Mouse (Mus musculus): Measurements from ENCODE around the gene Eif4e3. TPM values are rescaled to one million over a fixed set of nuclear protein-coding genes. Genes with fewer than 3 reads are reported as not detected.

Gene Eif4e3
- polyA plus RNA-seq, 1 experiment from 2014 or later: 19.5 TPM

DNA sequence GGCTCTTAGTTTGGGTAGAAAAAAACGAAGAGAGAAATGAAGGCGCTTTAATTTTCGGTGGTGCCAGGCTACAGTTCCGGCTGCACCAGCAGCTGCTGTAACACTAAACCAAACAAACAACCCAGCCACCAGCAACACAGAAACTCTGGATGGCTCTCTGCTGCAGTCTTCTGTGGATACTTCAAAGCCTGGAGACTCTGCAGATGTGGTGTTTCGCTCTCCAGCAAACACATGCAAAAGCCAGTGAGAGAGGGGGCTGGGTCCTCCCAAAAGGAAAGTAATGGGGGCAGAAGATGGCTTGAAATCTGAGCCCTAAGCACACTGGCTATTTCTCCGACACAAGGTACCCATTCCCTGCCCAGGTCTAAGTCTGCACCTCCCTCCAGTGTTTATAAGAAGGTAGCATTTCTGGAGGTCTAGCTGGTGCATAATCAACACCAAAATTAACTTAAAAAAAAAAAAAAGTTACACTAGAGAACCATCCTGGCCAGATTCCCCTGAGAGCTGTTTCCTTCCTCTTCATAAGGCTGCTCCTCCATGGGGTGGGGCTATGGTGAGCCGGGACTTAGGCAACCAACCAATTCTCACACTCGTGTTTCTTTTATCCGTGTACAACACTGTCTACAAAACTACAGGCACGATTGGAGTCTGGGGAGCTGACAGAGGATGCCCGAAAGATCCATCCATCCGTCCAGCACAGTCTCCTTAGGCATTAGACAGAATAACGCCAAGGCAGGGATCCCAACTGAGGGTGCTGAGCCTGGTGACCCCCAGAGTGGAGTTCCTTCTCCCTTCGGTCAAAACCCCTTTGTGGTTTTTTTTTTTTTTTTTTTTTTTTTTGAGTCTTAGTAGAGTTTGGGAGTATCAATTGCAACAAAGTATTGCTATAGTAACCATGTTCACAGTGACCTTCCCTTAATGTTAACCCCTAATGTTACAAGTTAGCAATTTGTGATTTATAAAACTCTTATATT lies 55.8 kb downstream of the Eif4e3 start:
- H3K36me3 ChIP-seq (ENCODE audit: control insufficient read depth, insufficient read depth, low read length): no peaks in the 10 kb centered on the region
- H3K4me3 ChIP-seq (ENCODE audit: low read length): no peak overlapping the region
- no peaks in the 10 kb centered on the region for H3K9me3 ChIP-seq (ENCODE audit: control insufficient read depth, low read length)
- H3K27me3 ChIP-seq (ENCODE audit: control insufficient read depth, insufficient read depth, low read length): no peaks in the 10 kb centered on the region
- 17% methylated on average over 14 of the region's 14 CpGs for WGBS
- no peak overlapping the region for H3K9ac ChIP-seq (ENCODE audit: low read depth, low read length)
- 0 out of 2 replicates have a peak overlapping the region, but pooled peaks have one; percentile 26 for H3K27ac ChIP-seq (ENCODE audit: low read depth, low read length)
- peaks cover 8% of the 10 kb centered on the region; the same call in 1 of the 2 replicates for H3K4me1 ChIP-seq (ENCODE audit: control insufficient read depth, insufficient read depth, low read length)
- peak; percentile 55 for ATAC-seq (ENCODE audit: low FRiP score, low TSS enrichment)
- peak overlapping the region; percentile 31 for H3K4me2 ChIP-seq (replicated peaks; ENCODE audit: low read depth, low read length)

DNA sequence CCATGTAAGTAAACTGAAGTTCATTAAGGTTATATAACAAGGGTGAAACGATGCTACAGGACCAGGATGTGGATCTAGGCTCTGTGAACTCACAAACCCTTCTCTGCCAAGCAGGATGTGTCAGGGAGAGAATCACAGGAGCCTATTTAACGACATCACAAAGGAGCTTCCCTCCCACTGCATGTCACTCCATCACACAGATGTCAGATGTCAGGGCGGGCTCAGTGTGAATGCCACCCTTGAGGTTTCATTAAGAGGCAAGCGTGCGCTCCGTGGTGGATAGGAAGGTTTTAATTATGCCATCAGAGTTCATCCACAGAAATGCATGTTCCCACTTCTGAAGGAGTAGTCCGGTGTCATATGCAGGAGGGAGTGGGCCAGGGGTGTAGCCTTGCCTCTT lies 60.5 kb downstream of the Eif4e3 start:
- Histone ChIP-seq H3K27ac (ENCODE audit: low read depth, low read length) (no peak overlapping the region), H3K36me3 (ENCODE audit: control insufficient read depth, insufficient read depth, low read length) (no peaks in the 10 kb centered on the region), H3K4me2 (replicated peaks; ENCODE audit: low read depth, low read length) (no peak overlapping the region), H3K4me3 (ENCODE audit: low read length) (no peak overlapping the region), H3K9ac (ENCODE audit: low read depth, low read length) (no peak overlapping the region), H3K9me3 (ENCODE audit: control insufficient read depth, low read length) (no peaks in the 10 kb centered on the region), H3K4me1 (ENCODE audit: control insufficient read depth, insufficient read depth, low read length) (no peaks in the 10 kb centered on the region), H3K27me3 (ENCODE audit: control insufficient read depth, insufficient read depth, low read length) (no peaks in the 10 kb centered on the region)
- no peak for ATAC-seq (ENCODE audit: low FRiP score, low TSS enrichment)
- 81% methylated on average over 7 of the region's 7 CpGs for WGBS

- H3K27ac ChIP-seq (ENCODE audit: low read depth, low read length): no peak overlapping the region
- H3K4me2 ChIP-seq (replicated peaks; ENCODE audit: low read depth, low read length): no peak overlapping the region
- H3K4me1 ChIP-seq (ENCODE audit: control insufficient read depth, insufficient read depth, low read length): no peaks in the 10 kb centered on the region
- no peak for ATAC-seq (ENCODE audit: low FRiP score, low TSS enrichment)
- no peaks in the 10 kb centered on the region for H3K27me3 ChIP-seq (ENCODE audit: control insufficient read depth, insufficient read depth, low read length)
- H3K36me3 ChIP-seq (ENCODE audit: control insufficient read depth, insufficient read depth, low read length): no peaks in the 10 kb centered on the region
- no peak overlapping the region for H3K9ac ChIP-seq (ENCODE audit: low read depth, low read length)
- WGBS: 50% methylated on average over 2 of the region's 2 CpGs
- H3K9me3 ChIP-seq (ENCODE audit: control insufficient read depth, low read length): no peaks in the 10 kb centered on the region
- no peak overlapping the region for H3K4me3 ChIP-seq (ENCODE audit: low read length)
Observed at GRCm38 (mm10) chr6:99604758-99605157, 61.8 kb downstream of the Eif4e3 start.

- H3K9ac ChIP-seq (ENCODE audit: low read depth, low read length): no peak overlapping the region
- ATAC-seq (ENCODE audit: low FRiP score, low TSS enrichment): no peak
- no peak overlapping the region for H3K4me2 ChIP-seq (replicated peaks; ENCODE audit: low read depth, low read length)
- no peak overlapping the region for H3K27ac ChIP-seq (ENCODE audit: low read depth, low read length)
- H3K4me1 ChIP-seq (ENCODE audit: control insufficient read depth, insufficient read depth, low read length): 0 out of 2 replicates have a peak, but pooled peaks cover 3% of the 10 kb centered on the region
- no peak overlapping the region for H3K4me3 ChIP-seq (ENCODE audit: low read length)
- 92% methylated on average over 7 of the region's 7 CpGs for WGBS
- H3K36me3 ChIP-seq (ENCODE audit: control insufficient read depth, insufficient read depth, low read length): no peaks in the 10 kb centered on the region
- no peaks in the 10 kb centered on the region for H3K9me3 ChIP-seq (ENCODE audit: control insufficient read depth, low read length)
- H3K27me3 ChIP-seq (ENCODE audit: control insufficient read depth, insufficient read depth, low read length): no peaks in the 10 kb centered on the region
Observed at GRCm38 (mm10) chr6:99602434-99602833, 64.1 kb downstream of the Eif4e3 start.

DNA sequence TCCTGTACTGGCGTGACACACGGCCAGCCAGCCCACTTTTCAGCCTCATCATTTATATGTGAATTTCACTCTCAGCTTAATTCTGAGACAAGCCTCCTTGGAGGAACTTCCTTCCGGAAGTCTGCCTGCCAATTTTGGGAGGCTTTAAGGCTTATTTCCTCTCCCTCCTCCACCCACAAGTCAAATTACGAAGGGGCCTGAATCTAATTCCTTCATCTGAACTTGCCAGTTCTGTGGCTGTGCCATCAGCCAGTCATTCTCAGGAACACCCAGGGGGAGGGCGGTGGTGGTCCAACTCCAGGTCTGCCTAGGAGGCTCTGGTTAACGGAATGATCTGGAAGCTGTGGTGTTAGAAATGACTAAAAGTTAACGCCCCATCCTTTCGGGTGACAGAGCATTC lies 65.7 kb downstream of the Eif4e3 start:
- Histone ChIP-seq H3K4me1 (ENCODE audit: control insufficient read depth, insufficient read depth, low read length) (0 out of 2 replicates have a peak, but pooled peaks cover 3% of the 10 kb centered on the region), H3K27ac (ENCODE audit: low read depth, low read length) (no peak overlapping the region), H3K4me3 (ENCODE audit: low read length) (no peak overlapping the region), H3K4me2 (replicated peaks; ENCODE audit: low read depth, low read length) (no peak overlapping the region), H3K9me3 (ENCODE audit: control insufficient read depth, low read length) (no peaks in the 10 kb centered on the region), H3K36me3 (ENCODE audit: control insufficient read depth, insufficient read depth, low read length) (no peaks in the 10 kb centered on the region), H3K9ac (ENCODE audit: low read depth, low read length) (no peak overlapping the region), H3K27me3 (ENCODE audit: control insufficient read depth, insufficient read depth, low read length) (no peaks in the 10 kb centered on the region)
- WGBS: 62% methylated on average over 8 of the region's 8 CpGs
- no peak for ATAC-seq (ENCODE audit: low FRiP score, low TSS enrichment)

DNA sequence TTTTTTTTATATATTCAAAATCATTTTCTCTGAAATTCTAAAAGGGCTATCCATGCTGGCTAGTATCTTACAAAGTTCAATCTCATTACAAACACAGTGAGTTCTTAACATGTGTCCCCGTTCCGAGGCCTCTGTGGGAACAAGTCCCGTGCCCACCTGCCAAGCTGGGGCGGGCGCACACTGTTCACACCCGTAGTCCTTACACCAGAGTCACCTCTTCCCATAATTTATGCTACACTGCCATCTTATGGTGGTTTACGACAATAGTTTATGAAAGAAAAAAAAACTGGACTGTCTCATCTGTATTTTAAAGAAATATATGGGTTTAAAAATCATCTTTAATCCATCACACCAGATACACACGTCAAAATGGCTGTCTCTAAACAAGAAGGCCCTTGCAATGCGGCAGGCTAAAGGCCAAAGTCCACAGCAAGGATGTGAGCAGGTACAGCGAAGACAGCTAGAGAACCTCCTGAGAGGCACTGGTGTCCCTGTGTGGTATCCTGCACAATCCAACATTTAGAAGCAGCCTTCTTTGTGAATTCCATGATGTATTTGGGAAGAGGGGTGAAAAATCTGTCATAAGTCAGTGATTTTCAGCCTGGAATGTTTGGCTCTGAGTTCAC lies 66.3 kb downstream of the Eif4e3 start:
- 31% methylated on average over 10 of the region's 10 CpGs for WGBS
- H3K9me3 ChIP-seq (ENCODE audit: control insufficient read depth, low read length): no peaks in the 10 kb centered on the region
- H3K9ac ChIP-seq (ENCODE audit: low read depth, low read length): no peak overlapping the region
- H3K4me1 ChIP-seq (ENCODE audit: control insufficient read depth, insufficient read depth, low read length): 0 out of 2 replicates have a peak, but pooled peaks cover 3% of the 10 kb centered on the region
- peak; percentile 86; the same call in 1 of the 2 replicates for ATAC-seq (ENCODE audit: low FRiP score, low TSS enrichment)
- H3K4me2 ChIP-seq (replicated peaks; ENCODE audit: low read depth, low read length): no peak overlapping the region
- no peaks in the 10 kb centered on the region for H3K36me3 ChIP-seq (ENCODE audit: control insufficient read depth, insufficient read depth, low read length)
- no peaks in the 10 kb centered on the region for H3K27me3 ChIP-seq (ENCODE audit: control insufficient read depth, insufficient read depth, low read length)
- H3K27ac ChIP-seq (ENCODE audit: low read depth, low read length): no peak overlapping the region
- H3K4me3 ChIP-seq (ENCODE audit: low read length): no peak overlapping the region

GRCm38 (mm10) chr6:99599651-99600050 lies 66.9 kb downstream of the Eif4e3 start:
- Histone ChIP-seq H3K4me2 (replicated peaks; ENCODE audit: low read depth, low read length) (no peak overlapping the region; the same call in 1 of the 2 replicates), H3K36me3 (ENCODE audit: control insufficient read depth, insufficient read depth, low read length) (no peaks in the 10 kb centered on the region), H3K9me3 (ENCODE audit: control insufficient read depth, low read length) (no peaks in the 10 kb centered on the region), H3K9ac (ENCODE audit: low read depth, low read length) (no peak overlapping the region), H3K27ac (ENCODE audit: low read depth, low read length) (no peak overlapping the region), H3K27me3 (ENCODE audit: control insufficient read depth, insufficient read depth, low read length) (no peaks in the 10 kb centered on the region), H3K4me3 (ENCODE audit: low read length) (no peak overlapping the region), H3K4me1 (ENCODE audit: control insufficient read depth, insufficient read depth, low read length) (0 out of 2 replicates have a peak, but pooled peaks cover 3% of the 10 kb centered on the region)
- 11% methylated on average over 8 of the region's 8 CpGs for WGBS
- ATAC-seq (ENCODE audit: low FRiP score, low TSS enrichment): no peak

GRCm38 (mm10) chr6:99599229-99599628 lies 67.3 kb downstream of the Eif4e3 start:
- Histone ChIP-seq H3K27me3 (ENCODE audit: control insufficient read depth, insufficient read depth, low read length) (no peaks in the 10 kb centered on the region), H3K27ac (ENCODE audit: low read depth, low read length) (no peak overlapping the region), H3K4me1 (ENCODE audit: control insufficient read depth, insufficient read depth, low read length) (0 out of 2 replicates have a peak, but pooled peaks cover 3% of the 10 kb centered on the region), H3K9me3 (ENCODE audit: control insufficient read depth, low read length) (no peaks in the 10 kb centered on the region), H3K9ac (ENCODE audit: low read depth, low read length) (no peak overlapping the region), H3K4me2 (replicated peaks; ENCODE audit: low read depth, low read length) (no peak overlapping the region), H3K36me3 (ENCODE audit: control insufficient read depth, insufficient read depth, low read length) (no peaks in the 10 kb centered on the region), H3K4me3 (ENCODE audit: low read length) (no peak overlapping the region)
- ATAC-seq (ENCODE audit: low FRiP score, low TSS enrichment): no peak
- WGBS: 62% methylated on average over 5 of the region's 5 CpGs

GRCm38 (mm10) chr6:99577040-99577439 lies 89.5 kb downstream of the Eif4e3 start:
- 68% methylated on average over 6 of the region's 6 CpGs for WGBS
- ATAC-seq (ENCODE audit: low FRiP score, low TSS enrichment): no peak
- Histone ChIP-seq H3K4me1 (ENCODE audit: control insufficient read depth, insufficient read depth, low read length) (no peaks in the 10 kb centered on the region), H3K27me3 (ENCODE audit: control insufficient read depth, insufficient read depth, low read length) (no peaks in the 10 kb centered on the region), H3K9me3 (ENCODE audit: control insufficient read depth, low read length) (no peaks in the 10 kb centered on the region), H3K9ac (ENCODE audit: low read depth, low read length) (no peak overlapping the region), H3K4me2 (replicated peaks; ENCODE audit: low read depth, low read length) (no peak overlapping the region), H3K4me3 (ENCODE audit: low read length) (no peak overlapping the region), H3K36me3 (ENCODE audit: control insufficient read depth, insufficient read depth, low read length) (no peaks in the 10 kb centered on the region), H3K27ac (ENCODE audit: low read depth, low read length) (no peak overlapping the region)
